Mouse (Mus musculus): Measurements from ENCODE around the gene Cdkl5.

DNA sequence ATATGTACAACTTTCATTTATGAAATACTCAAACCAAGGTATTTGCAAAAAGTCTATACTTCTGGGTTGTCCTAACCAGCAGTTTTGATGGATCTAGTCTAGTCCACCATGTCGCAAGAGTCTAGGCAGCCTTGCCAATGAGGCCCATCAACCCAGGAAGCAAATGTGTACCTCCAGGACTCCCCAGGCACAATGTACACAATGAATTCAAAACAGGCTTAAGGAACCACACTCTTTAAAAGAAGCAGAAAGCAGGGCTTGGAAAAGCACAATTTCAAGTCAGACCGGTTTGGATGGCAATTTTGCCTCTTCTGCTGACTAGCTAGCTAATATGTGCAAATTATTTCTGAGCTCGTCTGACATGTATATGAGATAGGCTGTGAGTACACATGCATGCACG, 4.2 kb downstream of the Cdkl5 start:
- TF ChIP-seq EP300 (IDR thresholded peaks at IDR 0.05; ENCODE audit: low read depth) = no peak
- TF ChIP-seq CTCF (IDR thresholded peaks at IDR 0.05; ENCODE audit: low read depth) = no peak

All from heart, postnatal 0 days (tissue).